Mouse (Mus musculus) naive thymus-derived CD4-positive, alpha-beta T cell, adult 5 months (primary cell): ENCODE data around the gene Nlrp6. TPM values are rescaled to one million over a fixed set of nuclear protein-coding genes. Genes with fewer than 3 reads are reported as not detected.

Experiments
- polyA plus RNA-seq: library from polyadenylated mRNA; unstranded; fragments of 100-300 nt; shearing (Covaris generic); gene quantifications from one replicate; pipeline ENCODE4 v1.2.1, GENCODE M21; 2017

Gene Nlrp6
- not detected for polyA plus RNA-seq

DNA sequence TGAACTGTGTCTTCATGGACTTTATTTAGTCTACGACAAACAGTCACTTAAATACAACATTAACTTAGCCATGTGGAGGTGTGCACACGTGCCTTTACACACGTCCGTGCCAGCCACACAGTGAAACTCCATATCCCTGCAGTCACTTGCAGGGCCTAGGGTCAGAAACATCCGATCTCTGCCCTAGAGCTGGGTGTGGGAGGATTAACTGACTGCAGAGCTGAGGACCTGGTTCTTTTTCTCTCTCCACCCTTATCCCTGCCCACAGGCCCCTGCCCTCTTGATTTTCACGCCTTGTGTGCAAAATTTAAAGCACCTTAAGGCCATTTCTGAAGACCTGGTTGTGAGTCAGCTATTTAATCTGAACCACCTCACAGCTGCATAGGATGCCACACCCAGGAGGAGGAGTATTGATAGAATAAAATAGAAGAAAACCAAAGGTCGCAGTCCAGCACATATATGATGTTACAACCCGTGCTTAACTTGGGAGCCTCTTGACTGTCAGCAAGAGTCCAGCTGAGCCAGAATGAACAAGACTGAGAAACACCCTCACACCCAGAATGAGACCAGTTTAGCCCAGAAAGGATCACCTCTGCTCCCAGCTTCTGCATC lies at the start of gene Nlrp6:
Gene Nlrp6 (plus strand): TSS at position 485 of the 612 bp plus-strand sequence.

GRCm38 (mm10) chr7:140881696-140882468 lies 38.8 kb upstream of the Nlrp6 start, which contains the start of the genes Psmd13 and Sirt3:
Gene Psmd13, plus strand, starts transcription at chr7:140881968.
Gene Sirt3, minus strand, starts transcription at chr7:140882309.

GRCm38 (mm10) chr7:140900220-140900619 lies 20.5 kb upstream of the Nlrp6 start, which contains the start of gene Cox8b:
Gene Cox8b, minus strand, starts transcription at chr7:140900446.

GRCm38 (mm10) chr7:140941222-140942051 lies 20.7 kb downstream of the Nlrp6 start, which contains the start of gene Pgghg:
Gene Pgghg, plus strand, starts transcription at chr7:140941391.

GRCm38 (mm10) chr7:140949824-140950530 lies 29.3 kb downstream of the Nlrp6 start, which contains the start of gene Ifitm5:
Gene Ifitm5, minus strand, starts transcription at chr7:140950291.

DNA sequence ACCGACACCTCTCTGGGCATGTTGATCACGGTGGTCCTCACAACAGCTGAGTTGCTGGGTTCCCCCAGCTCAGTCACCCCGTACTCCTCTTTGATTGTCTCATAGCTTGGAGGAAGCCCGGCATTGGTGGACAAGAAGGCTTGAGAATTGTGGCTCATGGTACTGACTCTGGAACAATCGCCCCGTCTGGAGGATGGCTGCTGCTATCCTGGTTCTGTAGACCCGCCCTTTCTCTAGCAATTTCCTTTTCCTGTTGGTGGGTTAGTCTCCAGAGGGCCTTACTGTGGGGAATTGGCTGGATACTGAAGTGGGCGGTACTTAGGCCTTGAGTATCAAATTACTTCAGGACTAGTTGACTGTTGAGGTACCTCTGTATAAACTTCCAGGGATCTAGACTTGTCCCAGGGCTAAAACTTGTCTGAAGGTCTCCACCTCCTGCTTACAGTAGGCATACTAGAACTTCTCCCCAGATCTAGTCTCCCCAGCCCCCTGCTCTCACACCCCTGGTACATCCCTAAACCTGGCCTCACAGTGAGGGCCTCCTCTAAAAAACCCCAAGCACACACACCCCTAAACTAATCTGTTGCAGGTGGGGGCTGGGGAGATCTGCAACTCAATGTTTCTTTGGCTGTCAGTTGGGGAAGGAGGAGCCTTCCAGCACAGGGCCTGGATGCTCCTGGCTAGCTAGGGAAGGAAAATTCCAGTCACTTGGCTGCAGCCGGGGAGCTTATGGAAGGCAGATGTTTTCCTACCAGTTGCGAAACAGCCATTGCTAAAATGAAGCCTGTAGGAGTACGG lies 35.3 kb downstream of the Nlrp6 start, which contains the start of the genes Gm45717 and Ifitm2:
Gene Gm45717 (minus strand): TSS at position 180 of the 798 bp plus-strand sequence.
Gene Ifitm2 (minus strand): TSS at position 230 of the 798 bp plus-strand sequence.

DNA sequence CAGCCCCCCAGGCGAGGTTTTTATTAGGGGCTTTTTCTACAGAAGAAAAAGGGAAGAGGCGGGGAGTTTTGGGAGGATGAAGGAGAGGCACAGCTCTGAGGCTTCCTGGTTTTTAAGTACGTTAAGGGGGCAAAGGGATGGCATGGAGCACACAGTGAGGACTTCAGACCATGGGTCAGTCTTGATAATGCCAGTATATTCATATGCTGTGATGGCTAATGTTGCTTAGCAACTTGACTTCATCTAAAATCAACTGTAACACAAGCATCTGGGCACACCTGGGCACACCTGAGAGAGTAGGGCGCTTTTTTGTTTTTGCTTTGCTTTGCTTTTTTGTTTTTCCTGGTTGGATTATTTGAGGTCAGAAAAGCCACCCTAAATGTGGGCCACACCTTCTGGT lies 46.2 kb downstream of the Nlrp6 start, which contains the start of gene Ifitm1:
Gene Ifitm1 (plus strand): TSS at position 301 of the 400 bp plus-strand sequence.

Other genes with a start within 250 kb of the Nlrp6 start
- not detected for gene Olfr45, start 239.0 kb upstream of the Nlrp6 start, polyA plus RNA-seq
- gene Olfr541, start 223.6 kb upstream of the Nlrp6 start, polyA plus RNA-seq, result not detected
- not detected for gene Cyp2e1, start 157.2 kb upstream of the Nlrp6 start, polyA plus RNA-seq
- gene Syce1, start 133.1 kb upstream of the Nlrp6 start, polyA plus RNA-seq, result 0.47 TPM
- 0.11 TPM for gene Zfp941, start 98.7 kb upstream of the Nlrp6 start, polyA plus RNA-seq
- not detected for gene Urah, start 85.9 kb upstream of the Nlrp6 start, polyA plus RNA-seq
- gene Scgb1c1, start 75.4 kb upstream of the Nlrp6 start, polyA plus RNA-seq, result not detected
- gene Odf3, start 73.1 kb upstream of the Nlrp6 start, polyA plus RNA-seq, result not detected
- not detected for gene Gm45785, start 64.6 kb upstream of the Nlrp6 start, polyA plus RNA-seq
- 93.6 TPM for gene Ric8a, start 63.9 kb upstream of the Nlrp6 start, polyA plus RNA-seq
- gene Bet1l, start 63.3 kb upstream of the Nlrp6 start, polyA plus RNA-seq, result 48.0 TPM
- gene Psmd13, start 38.9 kb upstream of the Nlrp6 start, polyA plus RNA-seq, result 144 TPM
- gene Sirt3, start 38.6 kb upstream of the Nlrp6 start, polyA plus RNA-seq, result 6.2 TPM
- gene Cox8b, start 20.5 kb upstream of the Nlrp6 start, polyA plus RNA-seq, result not detected
- gene Pgghg, start 20.5 kb downstream of the Nlrp6 start, polyA plus RNA-seq, result 11.9 TPM
- not detected for gene Ifitm5, start 29.4 kb downstream of the Nlrp6 start, polyA plus RNA-seq
- gene Gm45717, start 35.0 kb downstream of the Nlrp6 start, polyA plus RNA-seq, result not detected
- not detected for gene Ifitm2, start 35.1 kb downstream of the Nlrp6 start, polyA plus RNA-seq
- not detected for gene Ifitm1, start 46.3 kb downstream of the Nlrp6 start, polyA plus RNA-seq
- not detected for gene Ifitm3, start 89.9 kb downstream of the Nlrp6 start, polyA plus RNA-seq
- gene Ifitm6, start 97.0 kb downstream of the Nlrp6 start, polyA plus RNA-seq, result not detected
- gene Gm17387, start 108.2 kb downstream of the Nlrp6 start, polyA plus RNA-seq, result not detected
- gene B4galnt4, start 140.2 kb downstream of the Nlrp6 start, polyA plus RNA-seq, result 0.85 TPM
- gene Pkp3, start 157.3 kb downstream of the Nlrp6 start, polyA plus RNA-seq, result 95.4 TPM
- gene Sigirr, start 179.7 kb downstream of the Nlrp6 start, polyA plus RNA-seq, result 73.6 TPM
- gene Ano9, start 196.9 kb downstream of the Nlrp6 start, polyA plus RNA-seq, result not detected
- gene Ptdss2, start 201.5 kb downstream of the Nlrp6 start, polyA plus RNA-seq, result 8.6 TPM